27 mouse cellular contexts compared by ENCODE assay signal in genomic region chr15:102770866-102771265, GRCm38 (mm10). TPM values are rescaled to one million over a fixed set of nuclear protein-coding genes. Genes with fewer than 3 reads are reported as not detected.
A peak's percentile ranks its signal among the peaks of the same experiment; 100 is the strongest.
DNase-seq lines count a peak whose midpoint lies in the region; ATAC-seq and TF ChIP-seq lines count a peak whose summit lies in the region.
"Had no signal": no experiment of that assay in that cellular context is flagged by ENCODE, and none has a peak within 500 bp of the region (broad histone marks: within the 10 kb centered on the region; RNA-seq: fewer than 3 reads in every experiment).

No protein-coding gene starts in this region.

- H3K4me3 ChIP-seq in kidney, postnatal 0 days (replicated peaks; ENCODE audit: low read depth, low read length), result no peak overlapping the region
- H3K4me3 ChIP-seq in limb, embryonic 15.5 days, result no peak overlapping the region
- H3K4me3 ChIP-seq: embryonic facial prominence, embryonic 13.5 days; embryonic facial prominence, embryonic 15.5 days; erythroblast, embryonic 14.5 days; forebrain, embryonic 10.5 days; forebrain, embryonic 12.5 days had no signal

- H3K27me3 ChIP-seq in kidney, postnatal 0 days (ENCODE audit: insufficient read depth, low read length), result 0 out of 2 replicates have a peak, but pooled peaks cover 4% of the 10 kb centered on the region
- no peaks in the 10 kb centered on the region for H3K27me3 ChIP-seq in limb, embryonic 15.5 days

- no peak for TF ChIP-seq CTCF in kidney, postnatal 0 days (IDR thresholded peaks at IDR 0.05; ENCODE audit: low read depth)

- H3K4me2 ChIP-seq in kidney, postnatal 0 days (ENCODE audit: low read length), result no peak overlapping the region
- H3K4me2 ChIP-seq in limb, embryonic 15.5 days, result no peak overlapping the region
- H3K4me2 ChIP-seq: embryonic facial prominence, embryonic 13.5 days; embryonic facial prominence, embryonic 15.5 days; forebrain, embryonic 12.5 days had no signal

- H3K36me3 ChIP-seq in kidney, postnatal 0 days (ENCODE audit: insufficient read depth, low read length), result no peaks in the 10 kb centered on the region
- H3K36me3 ChIP-seq in limb, embryonic 15.5 days, result no peaks in the 10 kb centered on the region
- H3K36me3 ChIP-seq: embryonic facial prominence, embryonic 13.5 days; embryonic facial prominence, embryonic 15.5 days; forebrain, embryonic 10.5 days; forebrain, embryonic 12.5 days; G1E had no signal

- no peak overlapping the region for H3K9ac ChIP-seq in kidney, postnatal 0 days (ENCODE audit: low read depth, low read length)
- no peak overlapping the region for H3K9ac ChIP-seq in limb, embryonic 15.5 days
- H3K9ac ChIP-seq: embryonic facial prominence, embryonic 13.5 days; embryonic facial prominence, embryonic 15.5 days; forebrain, embryonic 12.5 days had no signal

- peak; percentile 12 for DNase-seq in adrenal gland, postnatal 10 days
- DNase-seq in adrenal gland, postnatal 25 days, result no peak
- DNase-seq in kidney, postnatal 0 days (ENCODE audit: low spot score), result peak; percentile 51
- DNase-seq in kidney, adult 11 months, result no peak
- DNase-seq in ZHBTc4 (ENCODE audit: low read depth, low spot score), result peak; percentile 18
- DNase-seq: adrenal gland, adult 8-10 months; adrenal gland, postnatal 36 days; B cell, adult 2 months; cerebellum, adult 11 months; cerebellum, adult 18-20 months; cerebellum, adult 8-10 months; cerebellum, adult 9-11 months; cerebellum, postnatal 14 days; cerebellum, postnatal 36 days; embryo, embryonic 11 days had no signal

- no peaks in the 10 kb centered on the region for H3K4me1 ChIP-seq in kidney, postnatal 0 days (replicated peaks; ENCODE audit: insufficient read depth, low read length)
- peaks cover 14% of the 10 kb centered on the region for H3K4me1 ChIP-seq in limb, embryonic 15.5 days
- H3K4me1 ChIP-seq: embryonic facial prominence, embryonic 13.5 days; forebrain, embryonic 12.5 days had no signal

- WGBS in kidney, postnatal 0 days, result 45% methylated on average over 7 of the region's 7 CpGs
- 30% methylated on average over 7 of the region's 7 CpGs for WGBS in limb, embryonic 15.5 days

- no peaks in the 10 kb centered on the region for H3K9me3 ChIP-seq in kidney, postnatal 0 days (replicated peaks; ENCODE audit: low read length)
- no peaks in the 10 kb centered on the region for H3K9me3 ChIP-seq in limb, embryonic 15.5 days
- H3K9me3 ChIP-seq: embryonic facial prominence, embryonic 13.5 days; embryonic facial prominence, embryonic 15.5 days; forebrain, embryonic 10.5 days; forebrain, embryonic 12.5 days; G1E had no signal

- H3K27ac ChIP-seq in kidney, postnatal 0 days, result no peak overlapping the region
- H3K27ac ChIP-seq in limb, embryonic 15.5 days, result peak overlapping the region; percentile 24; the same call in 1 of the 2 replicates
- H3K27ac ChIP-seq: embryonic facial prominence, embryonic 13.5 days; embryonic facial prominence, embryonic 15.5 days; forebrain, embryonic 10.5 days; forebrain, embryonic 12.5 days had no signal

- no peak for ATAC-seq in kidney, postnatal 0 days (replicated peaks; ENCODE audit: low FRiP score, low read depth)
- ATAC-seq in limb, embryonic 15.5 days (ENCODE audit: insufficient number of reproducible peaks, low FRiP score, low TSS enrichment, low read depth), result no peak
- no peak for ATAC-seq in activated CD4-positive, CD25-positive, alpha-beta regulatory T cell, adult 4 months
- ATAC-seq: CD4-positive, CD25-positive, alpha-beta regulatory T cell, adult 4 months; forebrain, embryonic 14.5 days; forebrain, embryonic 16.5 days; Patski had no signal

RNA-seq across cellular contexts. Expression of gene Calcoco1, which starts 48.9 kb away (rescaled TPM):
- total RNA-seq in adrenal gland, postnatal 10 days (2021), result 10 to 100 TPM; 78.0 to 90.5 TPM
- total RNA-seq in adrenal gland, postnatal 25 days (2021), result 105 and 147 TPM in 2 replicates
- polyA plus RNA-seq in kidney, postnatal 0 days (2015; fragmentation: Nextera tagmentation; extraction: Ambion mirVana), result 55.2 and 57.5 TPM in 2 replicates
- 59.1 and 69.6 TPM in 2 replicates for polyA plus RNA-seq in limb, embryonic 15.5 days (2015; fragmentation: Nextera tagmentation; extraction: Ambion mirVana)
- polyA plus RNA-seq in activated CD4-positive, CD25-positive, alpha-beta regulatory T cell, adult 4 months (2017; shearing (Covaris generic)), result 10 to 100 TPM; 26.1 to 39.2 TPM

Comparison
In these comparisons a context has a peak if more than half of its experiments do, and no peak if none do; other contexts are left out.
1. DNase-seq: peak in adrenal gland, postnatal 10 days (single experiment), kidney, postnatal 0 days (single experiment) and ZHBTc4 (single experiment); none in adrenal gland, postnatal 25 days (single experiment) and kidney, adult 11 months (single experiment).